Mouse (Mus musculus) retina, adult 2 months (tissue): ENCODE results near the gene Lrfn1.
"Not testable (repeated sequence)": the region's sequence is repeated elsewhere in the genome, so short reads cannot be mapped to it uniquely, and the experiment has no call there.

Source experiments
- DNase-seq: peaks from one replicate; pipeline ENCODE4 v3.0.0-alpha.2; 2012; ENCODE audit warnings: low read depth, low spot score

Gene Lrfn1

DNA sequence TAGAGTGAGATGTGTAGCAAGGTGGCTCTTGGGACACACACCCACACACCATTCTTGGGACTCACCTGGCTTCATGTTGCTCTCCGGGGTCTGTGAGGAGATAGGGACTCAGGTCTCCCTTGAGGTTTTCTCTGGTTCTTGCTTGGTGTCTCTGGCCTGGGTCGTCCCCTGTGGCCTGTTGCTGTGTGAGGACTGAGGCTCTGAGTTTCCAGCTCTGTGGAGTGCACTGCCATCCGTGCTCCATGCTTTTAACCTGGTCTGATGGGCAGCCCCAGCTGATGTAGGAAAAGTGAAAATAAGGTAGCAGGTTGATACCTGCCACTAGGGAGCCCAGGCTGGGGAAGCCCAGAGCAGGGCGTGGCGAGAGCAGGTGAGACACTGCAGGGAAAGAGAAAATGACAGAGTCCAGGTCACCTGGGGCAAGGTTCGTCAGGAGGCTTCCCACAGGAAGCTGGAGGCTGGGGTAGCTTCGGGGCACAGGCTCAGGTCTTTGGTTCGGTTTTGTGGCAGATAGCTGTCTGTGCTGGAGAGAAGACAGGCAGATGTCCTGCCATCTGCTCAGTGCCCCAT, 58.7 kb downstream of the Lrfn1 start, which contains the start of gene Ifnl2:
TSS of gene Ifnl2 (minus strand) at position 51 of the 570 bp plus-strand sequence.
- not testable (repeated sequence) for DNase-seq

- DNase-seq, result no peak
These were observed 59.7 kb downstream of the Lrfn1 start for GRCm38 (mm10) chr7:28511441-28511840.
